Mouse (Mus musculus) cerebellum, postnatal 10 days (tissue): ENCODE data around the gene Olfr469.
"Not testable (repeated sequence)": the region's sequence is repeated elsewhere in the genome, so short reads cannot be mapped to it uniquely, and the experiment has no call there.

Source experiments
- DNase-seq, 2 experiments: peaks; one replicate each; pipeline ENCODE4 v3.0.0; 2021; ENCODE audit warnings: mixed read lengths in 2 of 2

Gene Olfr469

GRCm38 (mm10) chr7:107825441-107825840 is at the start of gene Olfr469:
Gene Olfr469 (minus strand): TSS chr7:107825541.
- not testable (repeated sequence) for DNase-seq

- DNase-seq = not testable (repeated sequence)
These were observed 22.0 kb upstream of the Olfr469 start, which contains the start of gene Olfr470 for GRCm38 (mm10) chr7:107847390-107847789. Gene Olfr470 (minus strand): TSS chr7:107847490.

- DNase-seq = peak; percentile 9 to 23
These were observed 16.4 kb upstream of the Olfr469 start for GRCm38 (mm10) chr7:107841719-107842118.

- not testable (repeated sequence) for DNase-seq
These were observed 1.5 kb downstream of the Olfr469 start for GRCm38 (mm10) chr7:107823867-107824266.

GRCm38 (mm10) chr7:107819442-107819841 is 5.9 kb downstream of the Olfr469 start:
- peak; percentile 1 to 32 for DNase-seq

- no peak for DNase-seq
These were observed 13.4 kb downstream of the Olfr469 start, which contains the start of gene Olfr467 for GRCm38 (mm10) chr7:107811963-107812362. Gene Olfr467 (plus strand): TSS chr7:107812263.

GRCm38 (mm10) chr7:107802138-107802537 is 23.2 kb downstream of the Olfr469 start:
- no peak for DNase-seq

GRCm38 (mm10) chr7:107801108-107801507 is 24.2 kb downstream of the Olfr469 start, which contains the start of gene Ovch2:
Gene Ovch2 (minus strand): TSS chr7:107801208.
- no peak for DNase-seq

- no peak for DNase-seq
These were observed 28.8 kb downstream of the Olfr469 start for GRCm38 (mm10) chr7:107796500-107796899.

GRCm38 (mm10) chr7:107787977-107788620 is 37.2 kb downstream of the Olfr469 start:
- peak; percentile 28 to 41 for DNase-seq

GRCm38 (mm10) chr7:107779611-107780010 is 45.7 kb downstream of the Olfr469 start:
- DNase-seq = peak; percentile 31 to 54

GRCm38 (mm10) chr7:107778216-107778615 is 47.1 kb downstream of the Olfr469 start:
- DNase-seq = no peak

- no peak for DNase-seq
These were observed 54.5 kb downstream of the Olfr469 start for GRCm38 (mm10) chr7:107770812-107771211.
